Mouse (Mus musculus) liver, embryonic 12.5 days (tissue): Measurements from ENCODE around the gene Tead4. TPM values are rescaled to one million over a fixed set of nuclear protein-coding genes. Genes with fewer than 3 reads are reported as not detected.

Experiments
- ATAC-seq: fragments of 200-750 bp; cut with Nextera tagmentation; 2 replicates; pipeline ENCODE4 v1.8.0; 2017; ENCODE audit warnings: moderate number of reproducible peaks, mild to moderate bottlenecking, moderate library complexity
- H3K27ac ChIP-seq: fragments of 300-500 bp; sonication (generic); 2 replicates; pipeline ENCODE4 v1.5.1; 2016; ENCODE audit warnings: mild to moderate bottlenecking
- H3K27me3 ChIP-seq: fragments of 300-500 bp; sonication (generic); replicated peaks from 2 replicates; pipeline ENCODE4 v1.6.1; 2016; ENCODE audit warnings: mild to moderate bottlenecking, moderate library complexity
- H3K36me3 ChIP-seq: fragments of 300-500 bp; sonication (generic); 2 replicates; pipeline ENCODE4 v1.6.1; 2016; ENCODE audit warnings: mild to moderate bottlenecking, moderate library complexity
- H3K4me1 ChIP-seq: fragments of 300-500 bp; sonication (generic); 2 replicates; pipeline ENCODE4 v1.6.1; 2016
- H3K4me2 ChIP-seq: fragments of 300-500 bp; sonication (generic); 2 replicates; pipeline ENCODE4 v1.6.1; 2016; ENCODE audit warnings: mild to moderate bottlenecking, moderate library complexity
- H3K4me3 ChIP-seq: fragments of 300-500 bp; sonication (generic); 2 replicates; pipeline ENCODE4 v1.5.1; 2016; ENCODE audit warnings: mild to moderate bottlenecking, moderate library complexity
- H3K9ac ChIP-seq: fragments of 300-500 bp; sonication (generic); 2 replicates; pipeline ENCODE4 v1.6.1; 2016; ENCODE audit warnings: mild to moderate bottlenecking, moderate library complexity
- H3K9me3 ChIP-seq: fragments of 300-500 bp; sonication (generic); replicated peaks from 2 replicates; pipeline ENCODE4 v1.6.1; 2016; ENCODE audit warnings: mild to moderate bottlenecking, moderate library complexity
- WGBS: fragments of 180-500 bp; shearing (Covaris S2); methylation state at CpG from one replicate; pipeline ENCODE4 v1.1.7; 2016; ENCODE audit not compliant: insufficient replicate concordance; 5-methylcytosine and 5-hydroxymethylcytosine counted together
- polyA plus RNA-seq: library from polyadenylated mRNA; unstranded; fragments of >200 nt; fragmentation: Nextera tagmentation; extraction: Ambion mirVana; gene quantifications from 2 replicates; pipeline ENCODE4 v1.2.1, GENCODE M21; 2016

The Tead4 gene
- polyA plus RNA-seq, 1 experiment from 2014 or later = 1.1 TPM

GRCm38 (mm10) chr6:128264870-128265526, 35.6 kb downstream of the Tead4 start:
- no peak overlapping the region for H3K27ac ChIP-seq
- H3K4me1 ChIP-seq = no peaks in the 10 kb centered on the region
- no peaks in the 10 kb centered on the region for H3K27me3 ChIP-seq
- ATAC-seq = no peak; the same call in 1 of the 2 replicates
- no peak overlapping the region for H3K4me3 ChIP-seq
- H3K36me3 ChIP-seq = no peaks in the 10 kb centered on the region
- H3K9me3 ChIP-seq = no peaks in the 10 kb centered on the region
- 79% methylated on average over 8 of the region's 8 CpGs for WGBS
- no peak overlapping the region for H3K9ac ChIP-seq
- no peak overlapping the region for H3K4me2 ChIP-seq

GRCm38 (mm10) chr6:128261486-128261885, 39.1 kb downstream of the Tead4 start:
- no peaks in the 10 kb centered on the region for H3K4me1 ChIP-seq
- no peak overlapping the region for H3K9ac ChIP-seq
- no peaks in the 10 kb centered on the region for H3K36me3 ChIP-seq
- H3K4me3 ChIP-seq = no peak overlapping the region
- ATAC-seq = no peak
- no peaks in the 10 kb centered on the region for H3K9me3 ChIP-seq
- no peaks in the 10 kb centered on the region for H3K27me3 ChIP-seq
- 77% methylated on average over 1 of the region's 1 CpGs for WGBS
- H3K27ac ChIP-seq = no peak overlapping the region
- H3K4me2 ChIP-seq = no peak overlapping the region

- no peak overlapping the region for H3K4me2 ChIP-seq
- no peak overlapping the region for H3K9ac ChIP-seq
- H3K27me3 ChIP-seq = no peaks in the 10 kb centered on the region
- no peak overlapping the region for H3K27ac ChIP-seq
- no peak overlapping the region for H3K4me3 ChIP-seq
- H3K4me1 ChIP-seq = no peaks in the 10 kb centered on the region
- no peaks in the 10 kb centered on the region for H3K36me3 ChIP-seq
- WGBS = 69% methylated on average over 3 of the region's 3 CpGs
- no peak for ATAC-seq
- no peaks in the 10 kb centered on the region for H3K9me3 ChIP-seq
These were observed 41.4 kb downstream of the Tead4 start for GRCm38 (mm10) chr6:128259252-128259651.

GRCm38 (mm10) chr6:128255941-128256340, 44.7 kb downstream of the Tead4 start:
- Histone ChIP-seq H3K9ac (no peak overlapping the region), H3K27ac (no peak overlapping the region), H3K36me3 (no peaks in the 10 kb centered on the region), H3K27me3 (no peaks in the 10 kb centered on the region), H3K4me3 (no peak overlapping the region), H3K4me2 (no peak overlapping the region), H3K4me1 (no peaks in the 10 kb centered on the region), H3K9me3 (no peaks in the 10 kb centered on the region)
- no peak for ATAC-seq
- WGBS = 50% methylated on average over 2 of the region's 2 CpGs

- 73% methylated on average over 4 of the region's 4 CpGs for WGBS
- Histone ChIP-seq H3K4me3 (no peak overlapping the region), H3K9me3 (no peaks in the 10 kb centered on the region), H3K27me3 (no peaks in the 10 kb centered on the region), H3K9ac (no peak overlapping the region), H3K4me2 (no peak overlapping the region), H3K36me3 (no peaks in the 10 kb centered on the region), H3K4me1 (no peaks in the 10 kb centered on the region), H3K27ac (no peak overlapping the region)
- ATAC-seq = no peak
These were observed 45.3 kb downstream of the Tead4 start for GRCm38 (mm10) chr6:128255292-128255691.

- no peaks in the 10 kb centered on the region for H3K9me3 ChIP-seq
- no peak for ATAC-seq
- H3K36me3 ChIP-seq = no peaks in the 10 kb centered on the region
- H3K27me3 ChIP-seq = no peaks in the 10 kb centered on the region
- H3K4me2 ChIP-seq = no peak overlapping the region
- H3K9ac ChIP-seq = no peak overlapping the region
- H3K4me3 ChIP-seq = no peak overlapping the region
- no peaks in the 10 kb centered on the region for H3K4me1 ChIP-seq
- WGBS = 64% methylated on average over 4 of the region's 4 CpGs
- H3K27ac ChIP-seq = no peak overlapping the region
These were observed 46.1 kb downstream of the Tead4 start for GRCm38 (mm10) chr6:128254551-128254950.

- ATAC-seq = no peak
- Histone ChIP-seq H3K4me1 (no peaks in the 10 kb centered on the region), H3K4me3 (no peak overlapping the region), H3K36me3 (no peaks in the 10 kb centered on the region), H3K9ac (no peak overlapping the region), H3K27me3 (no peaks in the 10 kb centered on the region), H3K27ac (no peak overlapping the region), H3K9me3 (no peaks in the 10 kb centered on the region), H3K4me2 (no peak overlapping the region)
- WGBS = 62% methylated on average over 2 of the region's 2 CpGs
These were observed 47.5 kb downstream of the Tead4 start for GRCm38 (mm10) chr6:128253111-128253510.

GRCm38 (mm10) chr6:128250596-128250995, 50.0 kb downstream of the Tead4 start:
- Histone ChIP-seq H3K36me3 (no peaks in the 10 kb centered on the region), H3K27me3 (no peaks in the 10 kb centered on the region), H3K27ac (no peak overlapping the region), H3K4me2 (no peak overlapping the region), H3K4me3 (no peak overlapping the region), H3K9ac (no peak overlapping the region), H3K4me1 (no peaks in the 10 kb centered on the region), H3K9me3 (no peaks in the 10 kb centered on the region)
- no peak for ATAC-seq
- WGBS = 66% methylated on average over 5 of the region's 5 CpGs

- no peak for ATAC-seq
- Histone ChIP-seq H3K9me3 (no peaks in the 10 kb centered on the region), H3K9ac (no peak overlapping the region), H3K4me1 (no peaks in the 10 kb centered on the region), H3K27ac (no peak overlapping the region), H3K4me2 (no peak overlapping the region), H3K36me3 (no peaks in the 10 kb centered on the region), H3K4me3 (no peak overlapping the region), H3K27me3 (no peaks in the 10 kb centered on the region)
- WGBS = 85% methylated on average over 2 of the region's 2 CpGs
These were observed 63.4 kb downstream of the Tead4 start for GRCm38 (mm10) chr6:128237102-128237763.

GRCm38 (mm10) chr6:128236581-128236980, 64.0 kb downstream of the Tead4 start:
- Histone ChIP-seq H3K4me3 (no peak overlapping the region), H3K9me3 (no peaks in the 10 kb centered on the region), H3K9ac (no peak overlapping the region), H3K27me3 (no peaks in the 10 kb centered on the region), H3K36me3 (no peaks in the 10 kb centered on the region), H3K4me1 (no peaks in the 10 kb centered on the region), H3K27ac (no peak overlapping the region), H3K4me2 (no peak overlapping the region)
- 62% methylated on average over 9 of the region's 9 CpGs for WGBS
- ATAC-seq = no peak

GRCm38 (mm10) chr6:128234206-128234605, 66.4 kb downstream of the Tead4 start:
- Histone ChIP-seq H3K4me1 (no peaks in the 10 kb centered on the region), H3K27me3 (no peaks in the 10 kb centered on the region), H3K36me3 (no peaks in the 10 kb centered on the region), H3K9me3 (no peaks in the 10 kb centered on the region), H3K27ac (no peak overlapping the region), H3K9ac (no peak overlapping the region), H3K4me2 (no peak overlapping the region), H3K4me3 (no peak overlapping the region)
- ATAC-seq = no peak
- WGBS = 36% methylated on average over 5 of the region's 5 CpGs

GRCm38 (mm10) chr6:128232216-128232615, 68.4 kb downstream of the Tead4 start:
- no peaks in the 10 kb centered on the region for H3K4me1 ChIP-seq
- ATAC-seq = no peak
- WGBS = 50% methylated on average over 7 of the region's 7 CpGs
- H3K4me3 ChIP-seq = no peak overlapping the region
- H3K27ac ChIP-seq = no peak overlapping the region
- H3K9me3 ChIP-seq = no peaks in the 10 kb centered on the region
- H3K36me3 ChIP-seq = no peaks in the 10 kb centered on the region
- no peak overlapping the region for H3K9ac ChIP-seq
- no peak overlapping the region for H3K4me2 ChIP-seq
- H3K27me3 ChIP-seq = no peaks in the 10 kb centered on the region
